In the genomic region with DNA sequence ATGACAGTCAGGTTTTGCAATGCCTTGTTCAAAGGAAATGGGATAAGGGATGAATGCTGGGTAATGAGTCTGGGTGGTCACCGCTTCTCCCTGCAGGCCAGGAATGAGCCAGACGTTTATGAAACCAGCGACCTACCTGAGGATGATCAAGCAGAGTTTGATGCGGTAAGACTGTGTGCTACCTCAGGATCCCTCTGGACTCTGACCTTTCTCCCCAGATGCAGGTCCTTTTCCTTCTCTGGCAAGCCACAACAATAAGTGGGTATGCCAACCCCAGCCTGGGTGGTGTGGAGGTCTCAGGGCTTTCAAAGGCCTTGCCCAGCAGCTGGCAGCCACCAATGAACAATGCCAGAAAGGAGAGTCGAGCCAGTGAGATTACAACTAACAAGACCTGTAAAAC, we compare ENCODE assay signal across 8 mouse cellular contexts. TPM values are rescaled to one million over a fixed set of nuclear protein-coding genes. Genes with fewer than 3 reads are reported as not detected.
DNase-seq lines count a peak whose midpoint lies in the region; ATAC-seq lines count a peak whose summit lies in the region.

No protein-coding gene starts in this region.

- H3K27ac ChIP-seq in lung, embryonic 16.5 days (ENCODE audit: low read length), result no peak overlapping the region
- H3K27ac ChIP-seq in forebrain, embryonic 13.5 days, result no peak overlapping the region
- H3K27ac ChIP-seq in limb, embryonic 11.5 days (replicated peaks; ENCODE audit: low read depth, low read length), result no peak overlapping the region
- no peak overlapping the region for H3K27ac ChIP-seq in stomach, embryonic 14.5 days (ENCODE audit: low read length)

- peak overlapping the region; percentile 99 for H3K9ac ChIP-seq in lung, embryonic 16.5 days (ENCODE audit: low read length)
- peak overlapping the region; percentile 100 for H3K9ac ChIP-seq in forebrain, embryonic 13.5 days
- no peak overlapping the region; the same call in 1 of the 2 replicates for H3K9ac ChIP-seq in limb, embryonic 11.5 days (ENCODE audit: low read length)
- peak overlapping the region; percentile 98; the same call in 1 of the 2 replicates for H3K9ac ChIP-seq in stomach, embryonic 14.5 days (replicated peaks; ENCODE audit: low read depth, low read length)

- ATAC-seq in lung, embryonic 16.5 days (ENCODE audit: low read depth), result no peak
- no peak for ATAC-seq in forebrain, embryonic 13.5 days
- ATAC-seq in limb, embryonic 11.5 days (ENCODE audit: insufficient number of reproducible peaks, low FRiP score, low TSS enrichment, low read depth), result no peak
- no peak for ATAC-seq in stomach, embryonic 14.5 days (ENCODE audit: insufficient number of reproducible peaks, insufficient read depth, low FRiP score, low read depth)

- H3K36me3 ChIP-seq in lung, embryonic 16.5 days (ENCODE audit: control insufficient read depth, insufficient read depth, low read length), result no peaks in the 10 kb centered on the region; the same call in 1 of the 2 replicates
- peaks cover 36% of the 10 kb centered on the region for H3K36me3 ChIP-seq in forebrain, embryonic 13.5 days (ENCODE audit: poor library complexity, severe bottlenecking)
- H3K36me3 ChIP-seq in limb, embryonic 11.5 days (ENCODE audit: control insufficient read depth, insufficient read depth, low read length), result no peaks in the 10 kb centered on the region
- H3K36me3 ChIP-seq in stomach, embryonic 14.5 days (ENCODE audit: control insufficient read depth, insufficient read depth, low read length), result peaks cover 30% of the 10 kb centered on the region

- H3K9me3 ChIP-seq in lung, embryonic 16.5 days (ENCODE audit: control insufficient read depth, low read length), result no peaks in the 10 kb centered on the region
- H3K9me3 ChIP-seq in forebrain, embryonic 13.5 days (replicated peaks), result no peaks in the 10 kb centered on the region
- H3K9me3 ChIP-seq in limb, embryonic 11.5 days (ENCODE audit: control insufficient read depth, low read length), result no peaks in the 10 kb centered on the region
- no peaks in the 10 kb centered on the region for H3K9me3 ChIP-seq in stomach, embryonic 14.5 days (ENCODE audit: control insufficient read depth, low read depth, low read length)

- peaks cover 13% of the 10 kb centered on the region for H3K4me1 ChIP-seq in lung, embryonic 16.5 days (replicated peaks; ENCODE audit: control insufficient read depth, insufficient read depth, low read length)
- peaks cover 26% of the 10 kb centered on the region for H3K4me1 ChIP-seq in forebrain, embryonic 13.5 days
- H3K4me1 ChIP-seq in limb, embryonic 11.5 days (ENCODE audit: control insufficient read depth, insufficient read depth, low read length), result peaks cover 9% of the 10 kb centered on the region
- peaks cover 18% of the 10 kb centered on the region for H3K4me1 ChIP-seq in stomach, embryonic 14.5 days (ENCODE audit: control insufficient read depth, insufficient read depth, low read length)

- H3K27me3 ChIP-seq in lung, embryonic 16.5 days (ENCODE audit: control insufficient read depth, insufficient read depth, low read depth, low read length), result peaks cover 11% of the 10 kb centered on the region
- 0 out of 2 replicates have a peak, but pooled peaks cover 8% of the 10 kb centered on the region for H3K27me3 ChIP-seq in forebrain, embryonic 13.5 days
- peaks cover 14% of the 10 kb centered on the region; the same call in 1 of the 2 replicates for H3K27me3 ChIP-seq in limb, embryonic 11.5 days (ENCODE audit: control insufficient read depth, insufficient read depth, low read length)
- H3K27me3 ChIP-seq in stomach, embryonic 14.5 days (ENCODE audit: control insufficient read depth, insufficient read depth, low read length), result no peaks in the 10 kb centered on the region

- DNase-seq in lung, postnatal 10 days, result no peak
- no peak for DNase-seq in limb, embryonic 11.5 days (ENCODE audit: low spot score)
- no peak for DNase-seq in layer of hippocampus, adult 9-11 months
- DNase-seq in cerebellum, adult 18-20 months, result no peak
- DNase-seq in gastrocnemius, postnatal 25 days, result no peak

- peak overlapping the region; percentile 90 for H3K4me2 ChIP-seq in lung, embryonic 16.5 days (ENCODE audit: low read depth, low read length)
- H3K4me2 ChIP-seq in forebrain, embryonic 13.5 days, result peak overlapping the region; percentile 95
- H3K4me2 ChIP-seq in limb, embryonic 11.5 days (ENCODE audit: low read depth, severe bottlenecking), result peak overlapping the region; percentile 90
- H3K4me2 ChIP-seq in stomach, embryonic 14.5 days (replicated peaks; ENCODE audit: low read depth, low read length), result peak overlapping the region; percentile 94

- 72% methylated on average over 5 of the region's 5 CpGs for WGBS in lung, embryonic 16.5 days
- WGBS in forebrain, embryonic 13.5 days, result 69% methylated on average over 5 of the region's 5 CpGs
- 78% methylated on average over 5 of the region's 5 CpGs for WGBS in limb, embryonic 11.5 days
- 73% methylated on average over 5 of the region's 5 CpGs for WGBS in stomach, embryonic 14.5 days

- H3K4me3 ChIP-seq in lung, embryonic 16.5 days (ENCODE audit: low read length), result peak overlapping the region; percentile 83
- H3K4me3 ChIP-seq in forebrain, embryonic 13.5 days, result peak overlapping the region; percentile 98
- peak overlapping the region; percentile 100 for H3K4me3 ChIP-seq in limb, embryonic 11.5 days (ENCODE audit: low read depth, low read length)
- H3K4me3 ChIP-seq in stomach, embryonic 14.5 days (ENCODE audit: low read depth, low read length), result peak overlapping the region; percentile 99

RNA-seq across cellular contexts. Expression of a gene that starts 1.1 kb away (rescaled TPM):
- polyA plus RNA-seq in lung, embryonic 16.5 days (2015; fragmentation: Nextera tagmentation; extraction: Ambion mirVana), result 183 and 194 TPM in 2 replicates
- polyA plus RNA-seq in forebrain, embryonic 13.5 days (2015; fragmentation: Nextera tagmentation; extraction: Ambion mirVana), result 262 and 282 TPM in 2 replicates
- 160 and 170 TPM in 2 replicates for polyA plus RNA-seq in limb, embryonic 11.5 days (2014; fragmentation: Nextera tagmentation; extraction: Ambion mirVana)
- polyA plus RNA-seq in stomach, embryonic 14.5 days (2014; fragmentation: Nextera tagmentation; extraction: Ambion mirVana), result 161 and 177 TPM in 2 replicates
- total RNA-seq in gastrocnemius, postnatal 25 days (2021), result 10 to 100 TPM; 88.3 to 90.8 TPM

RNA-seq across cellular contexts. Expression of a gene that starts 4.2 kb away (rescaled TPM):
- 1.2 TPM in 2 replicates for polyA plus RNA-seq in lung, embryonic 16.5 days (2015; fragmentation: Nextera tagmentation; extraction: Ambion mirVana)
- 45.4 and 47.6 TPM in 2 replicates for polyA plus RNA-seq in forebrain, embryonic 13.5 days (2015; fragmentation: Nextera tagmentation; extraction: Ambion mirVana)
- polyA plus RNA-seq in limb, embryonic 11.5 days (2014; fragmentation: Nextera tagmentation; extraction: Ambion mirVana), result 2.1 and 3.8 TPM in 2 replicates
- polyA plus RNA-seq in stomach, embryonic 14.5 days (2014; fragmentation: Nextera tagmentation; extraction: Ambion mirVana), result 7.7 and 7.8 TPM in 2 replicates
- under 1 TPM; 0.18 to 0.62 TPM for total RNA-seq in gastrocnemius, postnatal 25 days (2021)

RNA-seq across cellular contexts. Expression of a gene that starts 21.5 kb away (rescaled TPM):
- polyA plus RNA-seq in lung, embryonic 16.5 days (2015; fragmentation: Nextera tagmentation; extraction: Ambion mirVana), result 10.6 and 15.2 TPM in 2 replicates
- polyA plus RNA-seq in forebrain, embryonic 13.5 days (2015; fragmentation: Nextera tagmentation; extraction: Ambion mirVana), result 13.6 and 16.7 TPM in 2 replicates
- 17.0 and 17.2 TPM in 2 replicates for polyA plus RNA-seq in limb, embryonic 11.5 days (2014; fragmentation: Nextera tagmentation; extraction: Ambion mirVana)
- 22.2 and 23.2 TPM in 2 replicates for polyA plus RNA-seq in stomach, embryonic 14.5 days (2014; fragmentation: Nextera tagmentation; extraction: Ambion mirVana)
- total RNA-seq in gastrocnemius, postnatal 25 days (2021), result 10 to 100 TPM; 12.7 to 14.3 TPM

RNA-seq across cellular contexts. Expression of a gene that starts 44.3 kb away (rescaled TPM):
- polyA plus RNA-seq in lung, embryonic 16.5 days (2015; fragmentation: Nextera tagmentation; extraction: Ambion mirVana), result 86.1 and 93.9 TPM in 2 replicates
- polyA plus RNA-seq in forebrain, embryonic 13.5 days (2015; fragmentation: Nextera tagmentation; extraction: Ambion mirVana), result 137 and 138 TPM in 2 replicates
- polyA plus RNA-seq in limb, embryonic 11.5 days (2014; fragmentation: Nextera tagmentation; extraction: Ambion mirVana), result 167 and 170 TPM in 2 replicates
- 96.9 and 107 TPM in 2 replicates for polyA plus RNA-seq in stomach, embryonic 14.5 days (2014; fragmentation: Nextera tagmentation; extraction: Ambion mirVana)
- total RNA-seq in gastrocnemius, postnatal 25 days (2021), result 10 to 100 TPM; 48.3 to 53.5 TPM

RNA-seq across cellular contexts. Expression of a gene that starts 54.4 kb away (rescaled TPM):
- polyA plus RNA-seq in lung, embryonic 16.5 days (2015; fragmentation: Nextera tagmentation; extraction: Ambion mirVana), result 5.5 and 6.9 TPM in 2 replicates
- 0.39 and 0.72 TPM in 2 replicates for polyA plus RNA-seq in forebrain, embryonic 13.5 days (2015; fragmentation: Nextera tagmentation; extraction: Ambion mirVana)
- polyA plus RNA-seq in limb, embryonic 11.5 days (2014; fragmentation: Nextera tagmentation; extraction: Ambion mirVana), result 5.3 and 5.5 TPM in 2 replicates
- 3.2 and 3.9 TPM in 2 replicates for polyA plus RNA-seq in stomach, embryonic 14.5 days (2014; fragmentation: Nextera tagmentation; extraction: Ambion mirVana)
- total RNA-seq in gastrocnemius, postnatal 25 days (2021), result 1 to 10 TPM; 1.4 to 1.7 TPM
